In the genomic region with DNA sequence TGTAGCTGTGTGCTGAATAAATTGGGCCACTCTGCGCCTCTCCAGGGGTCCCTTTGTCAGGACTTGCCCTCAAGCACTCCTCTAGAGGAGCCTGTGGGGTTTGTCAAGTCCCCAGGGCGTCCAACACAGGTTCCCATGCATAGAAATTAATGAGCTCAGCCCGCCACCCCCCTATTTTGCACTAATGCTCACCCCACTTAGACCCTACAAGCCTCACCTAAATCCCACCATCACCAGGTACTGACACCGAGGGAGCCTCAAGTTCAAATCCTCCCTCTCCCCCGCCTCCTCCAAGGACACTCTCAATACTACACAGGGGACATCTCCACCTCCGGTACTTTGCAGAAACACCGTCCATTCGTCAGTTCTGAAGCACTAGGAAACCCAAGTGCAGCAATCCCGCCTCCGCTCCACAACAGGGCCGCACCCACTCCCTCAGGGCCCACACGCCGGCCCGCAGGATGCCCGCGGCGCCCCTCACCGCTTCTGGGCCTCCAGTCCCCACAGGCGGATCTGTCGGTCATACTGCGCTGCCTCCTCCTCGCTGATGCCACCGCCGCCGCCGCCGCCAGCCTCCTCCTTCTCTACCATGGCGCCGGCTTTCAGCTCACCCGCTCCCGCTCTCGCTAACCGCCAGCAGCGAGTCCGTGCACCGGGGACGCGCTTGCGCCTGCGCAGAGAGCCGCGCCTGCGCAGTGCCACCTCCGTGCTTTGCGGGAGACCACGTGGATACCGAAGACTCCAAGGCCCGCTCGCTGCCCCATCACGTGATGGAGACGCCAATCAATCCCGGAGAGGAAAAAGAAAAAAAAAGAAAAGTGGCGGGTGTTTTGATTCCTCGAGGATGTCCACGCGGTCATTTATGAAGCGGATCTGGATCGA, we compare ENCODE assay signal across 8 mouse cellular contexts. TPM values are rescaled to one million over a fixed set of nuclear protein-coding genes. Genes with fewer than 3 reads are reported as not detected.
DNase-seq lines count a peak whose midpoint lies in the region; ATAC-seq and TF ChIP-seq lines count a peak whose summit lies in the region.

A gene (minus strand): TSS at position 647 of the 882 bp plus-strand sequence.

- peak within 1 kb of the TSS; percentile 91 for H3K4me3 ChIP-seq in forebrain, embryonic 15.5 days
- peak within 1 kb of the TSS; percentile 74 for H3K4me3 ChIP-seq in lung, adult 2 months (replicated peaks; ENCODE audit: extremely low read depth, low read depth, low read length)

- no peak for TF ChIP-seq CTCF in lung, adult 2 months (IDR thresholded peaks at IDR 0.05; ENCODE audit: insufficient read depth, low read length)

- H3K9ac ChIP-seq in forebrain, embryonic 15.5 days (replicated peaks), result peak within 1 kb of the TSS; percentile 96

- peak within 1 kb of the TSS; percentile 77 for H3K27ac ChIP-seq in forebrain, embryonic 15.5 days (replicated peaks)

- H3K36me3 ChIP-seq in forebrain, embryonic 15.5 days, result no peaks in the 10 kb centered on the region

- DNase-seq in ES-CJ7 (ENCODE audit: low read depth, low spot score), result peak; percentile 97
- DNase-seq in cerebellum, adult 11 months, result peak; percentile 97
- DNase-seq in heart, postnatal 25 days (ENCODE audit: low spot score), result peak; percentile 96
- peak; percentile 97 for DNase-seq in layer of hippocampus, adult 18-20 months (ENCODE audit: low spot score in 2 of 2)
- peak; percentile 93 for DNase-seq in lung, adult 2 months
- peak; percentile 92 to 94 for DNase-seq in thymus, adult 18-20 months

- peak; percentile 47; the same call in 1 of the 2 replicates for TF ChIP-seq POLR2A in lung, adult 2 months (IDR thresholded peaks at IDR 0.05; ENCODE audit: borderline replicate concordance, extremely low read depth, low read depth, low read length)

- intact Hi-C loops in heart, postnatal 25 days (cut with DNase I), result loop anchor here (10.0 kb wide), 1 partner anchor 347 kb away; a partner anchor contains a TSS

- H3K4me1 ChIP-seq in forebrain, embryonic 15.5 days, result peaks cover 27% of the 10 kb centered on the region
- H3K4me1 ChIP-seq in lung, adult 2 months (ENCODE audit: control insufficient read depth, insufficient read depth, low read length), result 0 out of 2 replicates have a peak, but pooled peaks cover 3% of the 10 kb centered on the region

- peak within 1 kb of the TSS; percentile 53 for H3K4me2 ChIP-seq in forebrain, embryonic 15.5 days (replicated peaks)

- WGBS in forebrain, embryonic 15.5 days, result under 1% methylated on average over 58 of the region's 58 CpGs
- under 1% methylated on average over 58 of the region's 58 CpGs for WGBS in lung, adult 2 months

- no peaks in the 10 kb centered on the region for H3K27me3 ChIP-seq in forebrain, embryonic 15.5 days

- H3K9me3 ChIP-seq in forebrain, embryonic 15.5 days, result no peaks in the 10 kb centered on the region

- peak; percentile 95 for ATAC-seq in forebrain, embryonic 15.5 days (replicated peaks)
- ATAC-seq in neutrophil, adult 5-6 weeks (ENCODE audit: extremely low read depth, insufficient number of reproducible peaks, low FRiP score, poor library complexity, severe bottlenecking), result peak; percentile 73

RNA-seq across cellular contexts. Expression of the gene that starts here (rescaled TPM):
- 290 and 303 TPM in 2 replicates for polyA plus RNA-seq in forebrain, embryonic 15.5 days (2015; fragmentation: Nextera tagmentation; extraction: Ambion mirVana)
- 10 to 100 TPM; 35.2 to 37.2 TPM for total RNA-seq in heart, postnatal 25 days (2021)
- total RNA-seq in layer of hippocampus, adult 18-20 months (2021), result 100 to 1,000 TPM in 1 of 2 experiments, 10 to 100 TPM in 1; 95.4 to 100 TPM
- 20.7 and 31.0 TPM in 2 replicates for polyA plus RNA-seq in lung, adult 2 months (2012; rRNA removed)
- 110 and 123 TPM in 2 replicates for total RNA-seq in neutrophil, adult 5-6 weeks (2017)

Comparison
In these comparisons a context has a peak if more than half of its experiments do, and no peak if none do; other contexts are left out.
1. Peak in every context shown above with its lines: DNase-seq, ATAC-seq, H3K4me3 ChIP-seq and H3K27ac ChIP-seq.